Mouse (Mus musculus) heart, postnatal 0 days (tissue): ENCODE data around the gene Nfe2l3. TPM values are rescaled to one million over a fixed set of nuclear protein-coding genes. Genes with fewer than 3 reads are reported as not detected.

Source experiments
- ATAC-seq: fragments of 200-750 bp; cut with Nextera tagmentation; 2 replicates; pipeline ENCODE4 v1.8.0; 2017; ENCODE audit warnings: low read depth, moderate number of reproducible peaks, moderate library complexity; ENCODE audit not compliant: insufficient read depth
- DNase-seq: peaks from one replicate; pipeline ENCODE4 v3.0.0-alpha.2; 2016; ENCODE audit warnings: low spot score
- H3K27ac ChIP-seq: fragments of 300-500 bp; sonication (generic); 2 replicates; pipeline ENCODE4 v1.5.1; 2014; ENCODE audit warnings: low read depth, mild to moderate bottlenecking
- H3K27me3 ChIP-seq: fragments of 300-500 bp; sonication (generic); 2 replicates; pipeline ENCODE4 v1.6.1; 2014; ENCODE audit warnings: low read length, mixed read lengths; ENCODE audit not compliant: control insufficient read depth, insufficient read depth
- H3K36me3 ChIP-seq: fragments of 300-500 bp; sonication (generic); replicated peaks from 2 replicates; pipeline ENCODE4 v1.6.1; 2014; ENCODE audit warnings: low read length, mixed read lengths; ENCODE audit not compliant: control insufficient read depth, insufficient read depth
- H3K4me1 ChIP-seq: fragments of 300-500 bp; sonication (generic); 2 replicates; pipeline ENCODE4 v1.6.1; 2014; ENCODE audit warnings: antibody characterized with exemption; ENCODE audit not compliant: control insufficient read depth, insufficient read depth
- H3K4me2 ChIP-seq: fragments of 300-500 bp; sonication (generic); 2 replicates; pipeline ENCODE4 v1.6.1; 2014; ENCODE audit warnings: low read depth, mild to moderate bottlenecking, low read length, moderate library complexity
- H3K4me3 ChIP-seq: fragments of 300-500 bp; sonication (generic); 2 replicates; pipeline ENCODE4 v1.5.1; 2014; ENCODE audit warnings: low read depth, low read length
- H3K9ac ChIP-seq: fragments of 300-500 bp; sonication (generic); replicated peaks from 2 replicates; pipeline ENCODE4 v1.6.1; 2014; ENCODE audit warnings: low read depth, low read length, mixed read lengths
- H3K9me3 ChIP-seq: fragments of 300-500 bp; sonication (generic); replicated peaks from 2 replicates; pipeline ENCODE4 v1.6.1; 2016; ENCODE audit warnings: low read length; ENCODE audit not compliant: control insufficient read depth
- CTCF ChIP-seq: IDR thresholded peaks from 2 replicates; pipeline ENCODE4 v1.5.1; 2016; ENCODE audit warnings: antibody characterized with exemption, control low read depth, low read depth
- EP300 ChIP-seq: IDR thresholded peaks from 2 replicates; pipeline ENCODE4 v1.6.1; 2016; ENCODE audit warnings: antibody characterized with exemption, low read depth
- WGBS: fragments of 180-500 bp; shearing (Covaris S2); extraction: QIAGEN DNeasy Blood & Tissue Kit; methylation state at CpG from one replicate; pipeline ENCODE4 v1.1.7; 2014; 5-methylcytosine and 5-hydroxymethylcytosine counted together
- polyA plus RNA-seq: library from polyadenylated mRNA; unstranded; fragments of >200 nt; fragmentation: Nextera tagmentation; extraction: Ambion mirVana; gene quantifications from 2 replicates; pipeline ENCODE4 v1.2.1, GENCODE M21; 2015
- total RNA-seq: library from RNA; depleted of rRNA; stranded (reverse); fragments of >200 nt; gene quantifications from 2 replicates; pipeline ENCODE4 v1.2.3, GENCODE M21; 2014; ENCODE audit warnings: low replicate concordance; rRNA removed

Nfe2l3 gene
- total and polyA plus RNA-seq, 2 experiments from 2014 or later = 1.2 to 5.0 TPM

- H3K4me1 ChIP-seq = no peaks in the 10 kb centered on the region
- H3K4me3 ChIP-seq = no peak overlapping the region
- WGBS = 75% methylated on average over 2 of the region's 2 CpGs
- H3K9ac ChIP-seq = no peak overlapping the region
- no peaks in the 10 kb centered on the region for H3K27me3 ChIP-seq
- H3K27ac ChIP-seq = no peak overlapping the region
- no peaks in the 10 kb centered on the region for H3K9me3 ChIP-seq
- DNase-seq (no peak), ATAC-seq (no peak)
- no peak overlapping the region for H3K4me2 ChIP-seq
- no peaks in the 10 kb centered on the region for H3K36me3 ChIP-seq
- TF ChIP-seq CTCF = no peak
- no peak for TF ChIP-seq EP300
Measured at GRCm38 (mm10) chr6:51507556-51507955, 75.1 kb downstream of the Nfe2l3 start.

Other genes with a start within 250 kb of the Nfe2l3 start
- 145 and 171 TPM in 2 replicates for gene Hnrnpa2b1, start 37.2 kb downstream of the Nfe2l3 start, total RNA-seq
- gene Hnrnpa2b1, start 37.2 kb downstream of the Nfe2l3 start, polyA plus RNA-seq = 718 and 775 TPM in 2 replicates
- 66.0 and 94.1 TPM in 2 replicates for gene Cbx3, start 37.7 kb downstream of the Nfe2l3 start, total RNA-seq
- gene Cbx3, start 37.7 kb downstream of the Nfe2l3 start, polyA plus RNA-seq = 270 and 295 TPM in 2 replicates
- 4.9 and 13.5 TPM in 2 replicates for gene Snx10, start 91.2 kb downstream of the Nfe2l3 start, total RNA-seq
- 10.9 and 12.4 TPM in 2 replicates for gene Snx10, start 91.2 kb downstream of the Nfe2l3 start, polyA plus RNA-seq